Mouse (Mus musculus) ES-Bruce4 (cell line): ENCODE results near the gene Lipc. TPM values are rescaled to one million over a fixed set of nuclear protein-coding genes. Genes with fewer than 3 reads are reported as not detected.

ENCODE experiments used
- H3K27ac ChIP-seq: 2 replicates; pipeline ENCODE4 v1.5.1; 2012; ENCODE audit warnings: low read length, inconsistent platforms; ENCODE audit not compliant: insufficient read depth
- H3K27me3 ChIP-seq: 2 replicates; pipeline ENCODE4 v1.6.1; 2012; ENCODE audit warnings: mild to moderate bottlenecking, low read length, inconsistent platforms; ENCODE audit not compliant: control insufficient read depth, poor library complexity, insufficient read depth, severe bottlenecking
- H3K36me3 ChIP-seq: 2 replicates; pipeline ENCODE4 v1.6.1; 2012; ENCODE audit warnings: inconsistent platforms, mild to moderate bottlenecking, low read length, moderate library complexity; ENCODE audit not compliant: control insufficient read depth, poor library complexity, insufficient read depth, severe bottlenecking
- H3K4me1 ChIP-seq: one replicate; pipeline ENCODE4 v1.8.1; 2011; ENCODE audit warnings: low read length; ENCODE audit not compliant: control insufficient read depth, insufficient read depth
- H3K4me3 ChIP-seq: 2 replicates; pipeline ENCODE4 v1.5.1; 2011; ENCODE audit warnings: low read depth, mild to moderate bottlenecking, low read length
- H3K9ac ChIP-seq: 2 replicates; pipeline ENCODE4 v1.6.1; 2012; ENCODE audit warnings: low read depth, mild to moderate bottlenecking, inconsistent platforms; ENCODE audit not compliant: poor library complexity, severe bottlenecking
- H3K9me3 ChIP-seq: replicated peaks from 2 replicates; pipeline ENCODE4 v1.6.1; 2012; ENCODE audit warnings: mild to moderate bottlenecking, low read length, inconsistent platforms; ENCODE audit not compliant: control insufficient read depth, poor library complexity, insufficient read depth, severe bottlenecking
- CTCF ChIP-seq: IDR thresholded peaks from one replicate; pipeline ENCODE4 v1.8.1; 2011; ENCODE audit warnings: low read depth, low read length
- EP300 ChIP-seq: IDR thresholded peaks from 2 replicates; pipeline ENCODE4 v1.6.1; 2011; ENCODE audit warnings: low read depth, low read length; ENCODE audit not compliant: insufficient read depth
- POLR2A ChIP-seq: IDR thresholded peaks from one replicate; pipeline ENCODE4 v1.8.1; 2011; ENCODE audit warnings: low read length; ENCODE audit not compliant: insufficient read depth
- polyA plus RNA-seq: library from polyadenylated mRNA; stranded (reverse); fragments of >200 nt; gene quantifications from 2 replicates; pipeline ENCODE4 v1.2.4, GENCODE M21; 2011; ENCODE audit warnings: low read depth; ENCODE audit not compliant: missing spikeins, insufficient read depth, insufficient read length

Gene Lipc
- polyA plus RNA-seq, 1 experiment = not detected

DNA sequence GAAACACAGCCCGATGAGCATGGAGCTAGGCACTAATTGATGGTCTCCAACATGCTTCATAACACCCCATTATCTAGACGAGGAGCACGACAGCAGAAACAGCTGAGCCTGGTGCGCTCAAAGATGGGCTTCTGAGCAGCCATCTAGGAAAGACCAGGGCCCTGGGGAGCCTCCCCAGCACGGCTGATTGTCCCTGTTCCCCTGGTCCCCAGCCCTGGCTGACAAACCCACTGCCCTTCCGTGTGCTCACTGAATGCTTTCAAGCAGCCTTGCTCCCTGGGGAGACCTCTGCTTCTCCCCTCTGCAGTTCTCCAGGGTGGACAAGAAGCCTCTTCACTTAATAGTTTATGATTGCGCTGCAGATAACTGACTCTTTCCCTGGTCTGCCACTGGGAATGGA, 35.5 kb downstream of the Lipc start:
- Histone ChIP-seq H3K9ac (no peak overlapping the region), H3K27me3 (no peaks in the 10 kb centered on the region), H3K9me3 (no peaks in the 10 kb centered on the region), H3K27ac (no peak overlapping the region), H3K4me3 (no peak overlapping the region), H3K4me1 (no peaks in the 10 kb centered on the region), H3K36me3 (no peaks in the 10 kb centered on the region)
- TF ChIP-seq CTCF = no peak
- no peak for TF ChIP-seq POLR2A
- TF ChIP-seq EP300 = no peak

- H3K4me3 ChIP-seq = no peak overlapping the region
- no peaks in the 10 kb centered on the region for H3K27me3 ChIP-seq
- H3K4me1 ChIP-seq = no peaks in the 10 kb centered on the region
- H3K27ac ChIP-seq = no peak overlapping the region
- H3K9ac ChIP-seq = no peak overlapping the region
- TF ChIP-seq EP300 (no peak), CTCF (no peak), POLR2A (no peak)
- no peaks in the 10 kb centered on the region for H3K9me3 ChIP-seq
- H3K36me3 ChIP-seq = no peaks in the 10 kb centered on the region
Observed at GRCm38 (mm10) chr9:70915356-70915685, 36.7 kb downstream of the Lipc start.

DNA sequence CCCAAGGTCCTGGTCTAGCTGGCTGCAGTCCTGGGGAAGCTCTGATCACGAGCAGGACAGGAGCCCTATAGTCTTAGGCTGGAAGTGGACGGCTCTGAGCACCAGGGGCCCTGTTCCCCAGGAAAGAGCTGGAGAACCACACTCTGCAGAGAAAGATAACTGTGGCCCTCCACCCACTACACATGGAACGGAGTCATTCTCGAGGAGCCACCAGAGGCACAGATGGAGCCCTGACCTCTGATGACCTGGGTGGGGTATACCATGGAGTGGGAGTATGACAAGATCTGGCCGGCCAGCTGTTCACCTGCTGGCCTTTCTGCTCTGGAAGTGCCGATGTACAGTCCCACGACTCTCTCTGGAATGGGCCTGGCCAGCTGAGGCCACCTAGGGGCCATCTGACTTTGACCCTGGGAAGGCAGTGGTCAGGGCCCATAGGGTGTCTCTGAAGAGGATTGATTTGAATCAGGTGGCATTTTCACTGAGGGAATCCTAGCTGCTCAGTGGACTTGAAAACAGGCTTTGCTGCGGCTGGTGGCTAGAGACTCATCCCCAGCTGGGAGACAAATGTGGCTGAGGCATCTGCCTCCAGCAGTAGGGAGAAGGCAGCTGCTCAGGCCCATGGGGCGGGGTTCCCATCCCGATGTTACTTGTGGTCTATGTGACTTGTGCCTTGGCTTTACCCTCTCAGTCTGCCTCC, 37.2 kb downstream of the Lipc start:
- Histone ChIP-seq H3K4me1 (no peaks in the 10 kb centered on the region), H3K27ac (no peak overlapping the region), H3K27me3 (no peaks in the 10 kb centered on the region), H3K36me3 (no peaks in the 10 kb centered on the region), H3K4me3 (no peak overlapping the region), H3K9ac (no peak overlapping the region), H3K9me3 (no peaks in the 10 kb centered on the region)
- TF ChIP-seq EP300 = no peak
- no peak for TF ChIP-seq CTCF
- TF ChIP-seq POLR2A = no peak

GRCm38 (mm10) chr9:70911163-70911562, 40.9 kb downstream of the Lipc start:
- TF ChIP-seq CTCF = no peak
- TF ChIP-seq POLR2A = no peak
- TF ChIP-seq EP300 = no peak
- H3K4me1 ChIP-seq = no peaks in the 10 kb centered on the region
- H3K27ac ChIP-seq = no peak overlapping the region
- no peak overlapping the region for H3K4me3 ChIP-seq
- H3K27me3 ChIP-seq = no peaks in the 10 kb centered on the region
- no peak overlapping the region for H3K9ac ChIP-seq
- H3K9me3 ChIP-seq = no peaks in the 10 kb centered on the region
- H3K36me3 ChIP-seq = no peaks in the 10 kb centered on the region

GRCm38 (mm10) chr9:70910351-70910750, 41.7 kb downstream of the Lipc start:
- Histone ChIP-seq H3K36me3 (no peaks in the 10 kb centered on the region), H3K27me3 (no peaks in the 10 kb centered on the region), H3K4me1 (no peaks in the 10 kb centered on the region), H3K9ac (no peak overlapping the region), H3K4me3 (no peak overlapping the region), H3K9me3 (no peaks in the 10 kb centered on the region), H3K27ac (no peak overlapping the region)
- no peak for TF ChIP-seq POLR2A
- TF ChIP-seq CTCF = no peak
- no peak for TF ChIP-seq EP300

DNA sequence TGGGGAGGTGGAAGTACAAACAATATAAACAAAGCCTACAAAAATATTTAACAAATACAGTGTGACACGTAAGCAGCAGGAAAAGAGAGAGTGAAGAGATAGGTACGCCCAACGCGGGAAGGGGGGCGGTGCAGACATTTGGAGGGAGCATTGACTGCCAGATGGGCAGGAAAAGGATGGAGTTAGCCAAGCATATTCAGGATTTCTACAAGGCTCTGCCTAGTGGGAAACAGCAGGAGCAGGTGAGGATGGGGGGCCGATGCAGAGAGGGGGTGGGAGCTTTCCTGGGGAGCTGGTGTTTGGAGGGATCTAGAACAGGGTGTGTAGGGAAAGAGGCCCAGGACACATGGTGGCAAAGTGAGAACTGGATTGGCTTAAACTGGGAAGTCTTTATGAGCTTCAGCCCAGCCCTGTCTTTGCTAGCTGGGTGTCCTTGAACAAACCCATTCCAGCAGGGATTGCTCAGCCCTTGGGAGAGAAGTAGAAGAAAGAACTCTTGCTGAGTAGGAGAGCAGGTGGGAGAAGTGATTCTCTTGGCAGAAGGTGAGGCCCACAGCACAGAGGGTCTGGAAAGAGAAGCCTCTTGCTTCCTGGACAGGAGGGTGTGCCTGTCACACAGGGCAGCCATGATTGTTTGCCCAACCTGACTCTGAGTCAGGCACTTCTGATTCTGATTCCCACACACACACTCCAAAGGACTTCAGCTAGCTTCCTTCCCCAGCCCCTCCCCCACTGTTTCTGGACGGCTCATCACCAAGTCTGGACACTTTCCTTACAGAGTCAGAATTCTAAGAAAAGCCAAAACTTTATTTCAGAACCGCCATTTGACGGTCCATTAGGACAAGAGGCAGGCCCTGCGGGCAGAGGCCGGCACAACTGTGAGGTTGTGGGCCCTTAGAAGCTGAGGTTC, 49.0 kb downstream of the Lipc start:
- no peaks in the 10 kb centered on the region for H3K27me3 ChIP-seq
- TF ChIP-seq POLR2A (no peak), EP300 (no peak), CTCF (no peak)
- no peaks in the 10 kb centered on the region for H3K4me1 ChIP-seq
- H3K36me3 ChIP-seq = no peaks in the 10 kb centered on the region
- H3K27ac ChIP-seq = no peak overlapping the region
- H3K9me3 ChIP-seq = no peaks in the 10 kb centered on the region
- H3K9ac ChIP-seq = peak overlapping the region; percentile 23; the same call in 1 of the 2 replicates
- H3K4me3 ChIP-seq = peak overlapping the region; percentile 30
